Mouse (Mus musculus) hindbrain, postnatal 0 days (tissue): ENCODE measurements at regions not wholly inside any gene's neighbourhood (a gene's known extent, or its start where the extent isn't known, plus 50 kb on each side); places are given as distances from the start of the nearest gene placed in this dataset.

Experiments
- ATAC-seq: fragments of 200-750 bp; cut with Nextera tagmentation; 2 replicates; pipeline ENCODE4 v1.8.0; 2017; ENCODE audit warnings: mild to moderate bottlenecking, moderate TSS enrichment, moderate library complexity
- DNase-seq: peaks from one replicate; pipeline ENCODE4 v3.0.0-alpha.2; 2015; ENCODE audit warnings: low spot score
- H3K27ac ChIP-seq: fragments of 300-500 bp; sonication (generic); 2 replicates; pipeline ENCODE4 v1.5.1; 2014; ENCODE audit warnings: mild to moderate bottlenecking
- H3K27me3 ChIP-seq: fragments of 300-500 bp; sonication (generic); 2 replicates; pipeline ENCODE4 v1.6.1; 2014; ENCODE audit warnings: low read length, mixed read lengths; ENCODE audit not compliant: insufficient read depth
- H3K36me3 ChIP-seq: fragments of 300-500 bp; sonication (generic); 2 replicates; pipeline ENCODE4 v1.6.1; 2014; ENCODE audit warnings: low read length, mixed read lengths; ENCODE audit not compliant: insufficient read depth
- H3K4me1 ChIP-seq: fragments of 300-500 bp; sonication (generic); 2 replicates; pipeline ENCODE4 v1.6.1; 2014; ENCODE audit warnings: antibody characterized with exemption, low read length, mixed read lengths; ENCODE audit not compliant: insufficient read depth
- H3K4me2 ChIP-seq: fragments of 300-500 bp; sonication (generic); 2 replicates; pipeline ENCODE4 v1.6.1; 2014; ENCODE audit warnings: low read depth, mild to moderate bottlenecking, low read length, moderate library complexity, mixed read lengths
- H3K4me3 ChIP-seq: fragments of 300-500 bp; sonication (generic); 2 replicates; pipeline ENCODE4 v1.5.1; 2014; ENCODE audit warnings: low read length
- H3K9ac ChIP-seq: fragments of 300-500 bp; sonication (generic); replicated peaks from 2 replicates; pipeline ENCODE4 v1.6.1; 2014; ENCODE audit warnings: mild to moderate bottlenecking, low read length, moderate library complexity, mixed read lengths
- H3K9me3 ChIP-seq: fragments of 300-500 bp; sonication (generic); 2 replicates; pipeline ENCODE4 v1.6.1; 2016; ENCODE audit warnings: low read length, mixed read lengths
- CTCF ChIP-seq: IDR thresholded peaks from 2 replicates; pipeline ENCODE4 v1.5.1; 2016; ENCODE audit warnings: antibody characterized with exemption, control low read depth, low read depth
- WGBS: fragments of 180-500 bp; shearing (Covaris S2); extraction: QIAGEN DNeasy Blood & Tissue Kit; methylation state at CpG from one replicate; pipeline ENCODE4 v1.1.7; 2014; 5-methylcytosine and 5-hydroxymethylcytosine counted together

- TF ChIP-seq CTCF: no peak
- Histone ChIP-seq H3K9me3 (no peaks in the 10 kb centered on the region), H3K4me1 (no peaks in the 10 kb centered on the region), H3K4me3 (no peak overlapping the region), H3K9ac (no peak overlapping the region), H3K4me2 (no peak overlapping the region), H3K27me3 (no peaks in the 10 kb centered on the region), H3K36me3 (no peaks in the 10 kb centered on the region), H3K27ac (no peak overlapping the region)
- WGBS: 75% methylated on average over 2 of the region's 2 CpGs
- no peak for ATAC-seq
- no peak for DNase-seq
Measured at GRCm38 (mm10) chr7:111230630-111231029, 147.8 kb upstream of the Eif4g2 start.

DNA sequence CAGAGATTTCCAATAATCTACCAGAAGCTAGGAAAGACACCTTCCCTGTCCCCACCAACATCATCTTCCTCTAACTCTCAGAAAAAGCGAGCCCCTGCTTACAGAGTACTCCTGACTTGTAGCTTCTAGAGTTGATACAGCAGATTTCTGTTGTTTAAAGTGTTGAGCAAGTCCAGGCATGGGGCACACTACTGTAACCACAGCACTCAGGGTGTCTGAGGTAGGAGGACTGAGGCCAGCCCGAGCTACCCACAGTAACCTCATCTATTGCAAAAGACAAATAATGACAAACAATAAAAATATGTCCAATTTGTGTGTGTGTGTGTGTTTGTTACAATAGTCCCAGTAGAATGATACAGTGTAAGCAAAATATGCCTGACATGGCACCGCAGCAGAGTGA lies 144.3 kb upstream of the Eif4g2 start:
- H3K9ac ChIP-seq: no peak overlapping the region
- H3K4me2 ChIP-seq: no peak overlapping the region
- H3K4me1 ChIP-seq: no peaks in the 10 kb centered on the region
- H3K9me3 ChIP-seq: no peaks in the 10 kb centered on the region
- TF ChIP-seq CTCF: no peak
- no peak overlapping the region for H3K4me3 ChIP-seq
- WGBS: 86% methylated on average over 3 of the region's 3 CpGs
- no peak overlapping the region for H3K27ac ChIP-seq
- DNase-seq (no peak), ATAC-seq (no peak)
- no peaks in the 10 kb centered on the region for H3K36me3 ChIP-seq
- no peaks in the 10 kb centered on the region for H3K27me3 ChIP-seq

DNA sequence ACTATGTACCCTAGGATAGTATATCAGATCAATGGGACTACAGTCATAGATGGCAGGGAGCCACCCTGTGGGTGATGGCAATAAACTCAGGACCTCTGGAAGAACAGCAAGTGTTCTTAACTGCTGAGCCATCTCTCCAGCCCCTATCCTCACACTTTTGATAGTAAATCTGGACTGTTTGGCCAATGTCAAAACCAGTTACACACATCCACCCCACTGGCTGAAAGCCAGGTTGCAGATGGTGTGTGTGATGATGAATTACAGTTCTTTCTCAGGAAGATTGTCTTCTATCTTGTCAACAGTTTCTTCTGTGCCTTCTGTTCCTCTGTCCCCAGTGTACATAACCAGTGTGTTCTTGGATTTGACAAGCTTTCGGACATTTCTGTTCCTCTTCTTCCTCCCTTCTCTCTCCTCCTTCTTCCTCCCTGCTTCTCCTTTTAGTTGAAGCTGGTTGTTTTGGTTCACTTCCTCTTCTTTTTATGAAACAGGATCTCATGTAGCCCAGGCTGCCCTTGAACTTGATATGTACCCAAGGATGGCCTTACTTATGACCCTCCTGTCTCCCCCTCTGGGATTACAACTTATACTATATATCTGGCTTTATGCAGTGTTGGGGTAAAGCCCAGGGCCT lies 143.3 kb upstream of the Eif4g2 start:
- no peaks in the 10 kb centered on the region for H3K9me3 ChIP-seq
- DNase-seq: no peak
- no peaks in the 10 kb centered on the region for H3K27me3 ChIP-seq
- no peak overlapping the region for H3K4me2 ChIP-seq
- H3K4me3 ChIP-seq: no peak overlapping the region
- no peak overlapping the region for H3K9ac ChIP-seq
- ATAC-seq: no peak
- no peak overlapping the region for H3K27ac ChIP-seq
- no peak for TF ChIP-seq CTCF
- 72% methylated on average over 1 of the region's 1 CpGs for WGBS
- H3K4me1 ChIP-seq: no peaks in the 10 kb centered on the region
- H3K36me3 ChIP-seq: no peaks in the 10 kb centered on the region

DNA sequence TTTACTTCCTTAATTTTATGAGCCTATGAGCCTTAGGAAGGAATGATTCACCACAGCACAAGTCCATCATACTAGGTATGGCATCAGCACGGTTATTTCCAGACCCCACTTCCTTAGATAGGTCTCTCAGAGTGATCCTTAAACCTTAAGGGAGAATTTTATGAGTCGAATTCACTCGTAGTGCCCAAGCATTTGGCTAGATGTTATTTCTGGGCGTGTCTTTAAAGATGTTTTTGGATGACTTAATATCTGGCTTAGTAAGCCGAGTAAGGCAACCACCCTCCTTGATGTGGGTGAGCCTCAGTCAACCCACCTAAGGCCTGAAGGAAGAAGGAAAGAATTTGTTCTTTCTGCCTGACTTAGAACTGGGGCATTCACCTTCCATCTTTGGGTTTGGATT lies 132.8 kb upstream of the Eif4g2 start:
- no peak for DNase-seq
- no peaks in the 10 kb centered on the region for H3K36me3 ChIP-seq
- no peak for TF ChIP-seq CTCF
- H3K27me3 ChIP-seq: no peaks in the 10 kb centered on the region
- ATAC-seq: no peak
- H3K4me1 ChIP-seq: no peaks in the 10 kb centered on the region
- no peaks in the 10 kb centered on the region for H3K9me3 ChIP-seq
- H3K4me2 ChIP-seq: no peak overlapping the region
- H3K9ac ChIP-seq: no peak overlapping the region
- 88% methylated on average over 5 of the region's 5 CpGs for WGBS
- H3K4me3 ChIP-seq: no peak overlapping the region
- no peak overlapping the region for H3K27ac ChIP-seq

DNA sequence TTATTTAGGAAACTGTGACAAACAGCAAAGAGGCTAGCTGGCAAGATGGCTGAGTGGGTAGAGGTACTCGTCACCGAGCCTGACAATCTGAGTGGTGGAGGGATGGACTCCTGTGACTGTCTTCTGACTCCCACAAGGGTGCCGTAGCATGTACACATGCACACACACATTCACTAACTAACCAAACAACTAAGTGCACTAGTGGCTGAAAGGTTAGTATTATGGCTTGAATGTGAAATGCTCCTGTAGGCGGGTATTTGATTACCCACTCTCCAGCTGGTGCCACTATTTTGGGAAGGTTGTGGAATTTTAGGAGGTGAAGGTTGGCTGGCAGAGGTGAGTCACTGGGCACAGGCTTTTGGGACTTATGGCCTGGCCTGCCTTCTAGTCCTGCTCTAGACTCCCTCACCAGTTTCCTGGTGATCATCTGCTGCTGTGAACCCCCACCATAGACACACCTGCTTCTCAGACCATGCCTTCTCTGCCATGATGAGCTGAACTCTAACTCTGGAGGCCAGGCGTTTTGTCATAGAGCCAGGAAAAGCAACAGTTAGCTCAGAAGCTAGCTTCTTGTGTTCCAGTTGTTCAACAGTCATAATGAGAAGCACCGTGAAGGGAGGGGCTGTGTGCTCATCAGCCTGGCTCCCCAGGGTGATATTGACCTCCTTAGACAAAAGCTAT lies 131.5 kb upstream of the Eif4g2 start:
- Histone ChIP-seq H3K4me3 (no peak overlapping the region), H3K4me1 (no peaks in the 10 kb centered on the region), H3K27me3 (no peaks in the 10 kb centered on the region), H3K4me2 (no peak overlapping the region), H3K9me3 (no peaks in the 10 kb centered on the region), H3K9ac (no peak overlapping the region), H3K36me3 (no peaks in the 10 kb centered on the region), H3K27ac (no peak overlapping the region)
- 83% methylated on average over 6 of the region's 6 CpGs for WGBS
- no peak for DNase-seq
- no peak for ATAC-seq
- no peak for TF ChIP-seq CTCF

DNA sequence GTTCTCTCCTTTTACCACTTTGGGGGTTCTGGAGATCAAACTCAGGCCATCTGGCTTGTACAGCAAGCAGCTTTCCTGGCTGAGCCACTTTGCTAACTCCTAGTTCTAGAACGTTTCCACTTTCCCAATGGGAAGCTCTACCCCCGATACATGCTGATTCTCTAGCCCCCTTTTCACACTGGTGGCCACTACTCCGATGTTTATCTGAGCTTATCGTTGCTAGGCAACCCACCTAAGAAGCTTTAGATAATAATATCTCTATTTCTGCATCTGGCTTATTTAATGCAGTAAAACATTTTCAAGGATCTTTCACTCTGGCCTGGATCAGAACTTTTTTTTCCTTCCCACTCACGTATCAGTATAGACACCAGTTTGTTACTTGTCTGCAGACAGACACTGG lies 129.4 kb upstream of the Eif4g2 start:
- Histone ChIP-seq H3K4me3 (no peak overlapping the region), H3K27ac (no peak overlapping the region), H3K36me3 (no peaks in the 10 kb centered on the region), H3K4me1 (no peaks in the 10 kb centered on the region), H3K27me3 (no peaks in the 10 kb centered on the region), H3K9me3 (no peaks in the 10 kb centered on the region), H3K9ac (no peak overlapping the region), H3K4me2 (no peak overlapping the region)
- ATAC-seq (no peak), DNase-seq (no peak)
- no peak for TF ChIP-seq CTCF
- whole genome bisulfite sequencing: 51% methylated on average over 5 of the region's 5 CpGs

DNA sequence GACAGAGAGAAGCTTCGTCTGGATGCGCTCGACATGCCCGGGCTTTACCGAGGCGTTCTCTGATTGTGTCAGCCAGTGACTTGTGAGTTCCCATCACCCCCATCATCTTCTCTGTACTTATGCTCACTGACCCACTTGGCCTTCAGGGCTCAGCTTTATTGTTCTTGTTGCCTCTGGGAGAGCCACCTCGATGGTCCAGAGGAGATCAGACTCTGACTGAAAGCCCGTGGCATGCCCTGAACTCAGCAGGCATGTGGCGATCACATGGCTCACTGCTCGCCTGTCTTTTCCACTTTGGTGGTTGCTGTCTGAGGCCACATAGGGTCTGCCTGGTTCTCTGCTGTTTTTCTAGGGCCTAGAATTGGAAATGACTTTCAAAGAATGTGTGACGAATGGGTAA lies 128.8 kb upstream of the Eif4g2 start:
- Histone ChIP-seq H3K36me3 (no peaks in the 10 kb centered on the region), H3K27ac (no peak overlapping the region), H3K4me3 (no peak overlapping the region), H3K4me2 (no peak overlapping the region), H3K9me3 (no peaks in the 10 kb centered on the region), H3K4me1 (no peaks in the 10 kb centered on the region), H3K27me3 (no peaks in the 10 kb centered on the region), H3K9ac (no peak overlapping the region)
- TF ChIP-seq CTCF: no peak
- DNase-seq (peak; percentile 28), ATAC-seq (0 out of 2 replicates have a peak, but pooled peaks have one; percentile 35)
- WGBS: 47% methylated on average over 11 of the region's 11 CpGs
